7 mouse cellular contexts compared by ENCODE assay signal in genomic region chr4:28813551-28814475, GRCm38 (mm10). TPM values are rescaled to one million over a fixed set of nuclear protein-coding genes. Genes with fewer than 3 reads are reported as not detected.
DNase-seq lines count a peak whose midpoint lies in the region; ATAC-seq and TF ChIP-seq lines count a peak whose summit lies in the region.

No protein-coding gene starts in this region.

- peak overlapping the region; percentile 85 for H3K9ac ChIP-seq in intestine, embryonic 14.5 days (ENCODE audit: low read length)
- H3K9ac ChIP-seq in limb, embryonic 11.5 days (ENCODE audit: low read length), result peak overlapping the region; percentile 95
- H3K9ac ChIP-seq in midbrain, embryonic 15.5 days, result peak overlapping the region; percentile 79

- WGBS in intestine, embryonic 14.5 days, result under 1% methylated on average over 76 of the region's 94 CpGs
- under 1% methylated on average over 76 of the region's 94 CpGs for WGBS in limb, embryonic 11.5 days
- 0% methylated on average over 92 of the region's 94 CpGs for WGBS in midbrain, embryonic 15.5 days

- H3K4me2 ChIP-seq in intestine, embryonic 14.5 days (ENCODE audit: low read length), result peak overlapping the region; percentile 68
- peak overlapping the region; percentile 83 for H3K4me2 ChIP-seq in limb, embryonic 11.5 days (ENCODE audit: low read depth, severe bottlenecking)
- peak overlapping the region; percentile 79 for H3K4me2 ChIP-seq in midbrain, embryonic 15.5 days

- peaks cover 7% of the 10 kb centered on the region; the same call in 1 of the 2 replicates for H3K4me1 ChIP-seq in intestine, embryonic 14.5 days (replicated peaks; ENCODE audit: control insufficient read depth, insufficient read depth, low read length)
- no peaks in the 10 kb centered on the region for H3K4me1 ChIP-seq in limb, embryonic 11.5 days (ENCODE audit: control insufficient read depth, insufficient read depth, low read length)
- H3K4me1 ChIP-seq in midbrain, embryonic 15.5 days, result no peaks in the 10 kb centered on the region
- peaks cover 4% of the 10 kb centered on the region for H3K4me1 ChIP-seq in testis, adult 2 months (ENCODE audit: control insufficient read depth, insufficient read depth, low read length)

- H3K27ac ChIP-seq in intestine, embryonic 14.5 days (ENCODE audit: low read depth), result peak overlapping the region; percentile 92
- peak overlapping the region; percentile 90 for H3K27ac ChIP-seq in limb, embryonic 11.5 days (replicated peaks; ENCODE audit: low read depth, low read length)
- H3K27ac ChIP-seq in midbrain, embryonic 15.5 days, result peak overlapping the region; percentile 96
- H3K27ac ChIP-seq in testis, adult 2 months (ENCODE audit: control insufficient read depth, insufficient read depth, low read depth, low read length), result no peak overlapping the region

- no peak for TF ChIP-seq CTCF in testis, adult 2 months (IDR thresholded peaks at IDR 0.05; ENCODE audit: control insufficient read depth, insufficient read depth, insufficient replicate concordance, low read depth, low read length)

- peak; percentile 1 for ATAC-seq in common myeloid progenitor, adult 5-6 weeks (replicated peaks; ENCODE audit: low read depth, poor library complexity, severe bottlenecking)
- ATAC-seq in intestine, embryonic 14.5 days (replicated peaks; ENCODE audit: low FRiP score, low TSS enrichment, low read depth), result peak; percentile 41
- peak; percentile 44 for ATAC-seq in limb, embryonic 11.5 days (ENCODE audit: insufficient number of reproducible peaks, low FRiP score, low TSS enrichment, low read depth)
- peak; percentile 64 for ATAC-seq in midbrain, embryonic 15.5 days (replicated peaks)

- intact Hi-C loops in gastrocnemius, postnatal 14 days (cut with DNase I; ENCODE audit: low total_unique reads), result no loop called here

- H3K36me3 ChIP-seq in intestine, embryonic 14.5 days (ENCODE audit: control insufficient read depth, insufficient read depth, low read length), result no peaks in the 10 kb centered on the region
- H3K36me3 ChIP-seq in limb, embryonic 11.5 days (ENCODE audit: control insufficient read depth, insufficient read depth, low read length), result no peaks in the 10 kb centered on the region
- no peaks in the 10 kb centered on the region for H3K36me3 ChIP-seq in midbrain, embryonic 15.5 days (replicated peaks)
- no peaks in the 10 kb centered on the region for H3K36me3 ChIP-seq in testis, adult 2 months (ENCODE audit: control insufficient read depth, insufficient read depth, low read length)

- no peak for TF ChIP-seq POLR2A in testis, adult 2 months (IDR thresholded peaks at IDR 0.05; ENCODE audit: control insufficient read depth, low read depth, low read length)

- H3K4me3 ChIP-seq in intestine, embryonic 14.5 days (ENCODE audit: low read depth, low read length), result peak overlapping the region; percentile 77
- peak overlapping the region; percentile 67 for H3K4me3 ChIP-seq in limb, embryonic 11.5 days (ENCODE audit: low read depth, low read length)
- H3K4me3 ChIP-seq in midbrain, embryonic 15.5 days, result peak overlapping the region; percentile 83
- H3K4me3 ChIP-seq in testis, adult 2 months (ENCODE audit: control insufficient read depth, low read depth, low read length), result peak overlapping the region; percentile 79

- no peaks in the 10 kb centered on the region for H3K27me3 ChIP-seq in intestine, embryonic 14.5 days (replicated peaks; ENCODE audit: control insufficient read depth, insufficient read depth, low read length)
- H3K27me3 ChIP-seq in limb, embryonic 11.5 days (ENCODE audit: control insufficient read depth, insufficient read depth, low read length), result no peaks in the 10 kb centered on the region
- peaks cover 6% of the 10 kb centered on the region for H3K27me3 ChIP-seq in midbrain, embryonic 15.5 days (replicated peaks)
- no peaks in the 10 kb centered on the region; the same call in 1 of the 2 replicates for H3K27me3 ChIP-seq in testis, adult 2 months (ENCODE audit: control insufficient read depth, insufficient read depth, low read length)

- H3K9me3 ChIP-seq in intestine, embryonic 14.5 days (ENCODE audit: control insufficient read depth, low read length), result no peaks in the 10 kb centered on the region
- H3K9me3 ChIP-seq in limb, embryonic 11.5 days (ENCODE audit: control insufficient read depth, low read length), result no peaks in the 10 kb centered on the region
- H3K9me3 ChIP-seq in midbrain, embryonic 15.5 days, result no peaks in the 10 kb centered on the region

- DNase-seq in adrenal gland, postnatal 4 days (ENCODE audit: low spot score in 2 of 2), result peak; percentile 8 to 19
- DNase-seq in gastrocnemius, postnatal 14 days, result peak; percentile 32
- peak; percentile 88 for DNase-seq in intestine, embryonic 14.5 days (ENCODE audit: low spot score)
- peak; percentile 78 for DNase-seq in limb, embryonic 11.5 days (ENCODE audit: low spot score)

RNA-seq across cellular contexts. Expression of gene Epha7, which starts 0.9 kb away (rescaled TPM):
- 10 to 100 TPM in 1 of 2 experiments, 1 to 10 TPM in 1; 7.4 to 11.5 TPM for total RNA-seq in adrenal gland, postnatal 4 days (2021)
- 5.2 and 7.4 TPM in 2 replicates for total RNA-seq in common myeloid progenitor, adult 5-6 weeks (2017)
- 1 to 10 TPM; 1.5 to 2.8 TPM for total RNA-seq in gastrocnemius, postnatal 14 days (2021)
- 25.8 and 33.7 TPM in 2 replicates for polyA plus RNA-seq in intestine, embryonic 14.5 days (2014; fragmentation: Nextera tagmentation; extraction: Ambion mirVana)
- polyA plus RNA-seq in limb, embryonic 11.5 days (2014; fragmentation: Nextera tagmentation; extraction: Ambion mirVana), result 52.6 and 62.7 TPM in 2 replicates
- polyA plus RNA-seq in midbrain, embryonic 15.5 days (2015; fragmentation: Nextera tagmentation; extraction: Ambion mirVana), result 63.6 and 79.2 TPM in 2 replicates
- 1.5 and 2.2 TPM in 2 replicates for polyA plus RNA-seq in testis, adult 2 months (2012; rRNA removed)

Comparison
In these comparisons a context has a peak if more than half of its experiments do, and no peak if none do; other contexts are left out.
1. DNase-seq: peak in every context shown above with its lines; median percentile 88 in intestine, embryonic 14.5 days; 78 in limb, embryonic 11.5 days; 32 in gastrocnemius, postnatal 14 days; 14 in adrenal gland, postnatal 4 days.
2. ATAC-seq: peak in every context shown above with its lines; median percentile 64 in midbrain, embryonic 15.5 days; 44 in limb, embryonic 11.5 days; 41 in intestine, embryonic 14.5 days; 1 in common myeloid progenitor, adult 5-6 weeks.